Mouse (Mus musculus) kidney, adult 2 months (tissue): ENCODE measurements around the gene Grin2d.

Experiments used
- CTCF ChIP-seq: fragments of 200-500 bp; conservative IDR thresholded peaks from 2 replicates; pipeline ENCODE4 v1.5.1; 2011; ENCODE audit warnings: low read depth, mild to moderate bottlenecking, control low read depth, low read length, moderate library complexity, mixed read lengths; ENCODE audit not compliant: insufficient read depth, insufficient read length
- POLR2A ChIP-seq: fragments of 200-500 bp; IDR thresholded peaks from one replicate; pipeline ENCODE4 v1.6.1; 2011; ENCODE audit warnings: low read depth, low read length, control low read depth

GRCm38 (mm10) chr7:45819843-45820242 is 58.3 kb downstream of the Grin2d start:
- no peak for TF ChIP-seq POLR2A
- TF ChIP-seq CTCF: no peak
